11 mouse cellular contexts compared by ENCODE assay signal in the genomic region with DNA sequence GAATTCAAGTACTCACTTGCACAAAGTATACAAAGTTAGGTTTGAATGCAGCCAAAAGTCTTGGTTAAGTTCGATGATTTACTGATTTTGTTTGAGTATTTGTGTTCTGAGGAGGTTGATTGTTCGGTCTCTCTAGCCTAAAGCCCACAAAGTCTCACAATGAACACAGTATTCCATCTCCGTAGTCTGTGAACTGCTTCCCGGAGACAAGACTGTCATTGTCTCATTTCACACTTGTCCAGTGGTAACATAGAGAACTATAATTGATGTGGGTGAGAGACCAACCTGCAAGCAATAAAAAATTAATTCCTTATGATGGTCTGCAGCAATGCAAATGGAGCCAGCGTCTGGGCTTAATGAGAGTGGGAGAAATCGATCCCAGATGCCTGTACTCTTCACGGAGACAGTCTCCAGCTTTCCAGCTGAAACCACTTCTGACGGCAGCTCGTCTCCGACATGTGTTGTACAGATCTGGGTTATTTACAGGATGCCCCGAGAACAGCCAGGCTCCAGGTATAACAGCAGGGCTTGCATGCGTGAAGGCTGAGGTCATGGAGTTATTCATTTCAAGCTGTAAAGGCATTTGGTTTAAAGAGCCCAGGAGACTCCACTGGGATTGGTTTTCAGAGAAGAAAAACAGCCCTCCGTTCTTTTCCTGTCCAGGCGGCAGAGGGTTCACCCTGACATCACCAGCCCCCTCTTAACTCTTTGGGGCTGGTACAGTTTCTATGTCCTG.
DNase-seq lines count a peak whose midpoint lies in the region; ATAC-seq and TF ChIP-seq lines count a peak whose summit lies in the region.
"Had no signal": no experiment of that assay in that cellular context is flagged by ENCODE, and none has a peak within 500 bp of the region (broad histone marks: within the 10 kb centered on the region; RNA-seq: fewer than 3 reads in every experiment).

No protein-coding gene starts in this region.

- TF ChIP-seq POLR2A in lung, adult 2 months (IDR thresholded peaks at IDR 0.05; ENCODE audit: borderline replicate concordance, extremely low read depth, low read depth, low read length): no peak

- no peaks in the 10 kb centered on the region for H3K36me3 ChIP-seq in lung, embryonic 14.5 days (ENCODE audit: insufficient read depth)
- no peaks in the 10 kb centered on the region for H3K36me3 ChIP-seq in embryonic facial prominence, embryonic 15.5 days
- H3K36me3 ChIP-seq in hindbrain, embryonic 16.5 days (ENCODE audit: control insufficient read depth, insufficient read depth, low read length): no peaks in the 10 kb centered on the region
- no peaks in the 10 kb centered on the region for H3K36me3 ChIP-seq in neural tube, embryonic 15.5 days

- peak; percentile 74 for ATAC-seq in lung, embryonic 14.5 days (ENCODE audit: insufficient read depth)
- ATAC-seq in embryonic facial prominence, embryonic 15.5 days (ENCODE audit: insufficient number of reproducible peaks, low FRiP score, low TSS enrichment, low read depth): peak; percentile 92
- 0 out of 2 replicates have a peak, but pooled peaks have one; percentile 48 for ATAC-seq in hindbrain, embryonic 16.5 days
- no peak for ATAC-seq in neural tube, embryonic 15.5 days (ENCODE audit: low FRiP score)

- no peak overlapping the region for H3K27ac ChIP-seq in lung, embryonic 14.5 days (ENCODE audit: low read depth)
- H3K27ac ChIP-seq in embryonic facial prominence, embryonic 15.5 days (replicated peaks): peak overlapping the region; percentile 84
- no peak overlapping the region for H3K27ac ChIP-seq in hindbrain, embryonic 16.5 days (ENCODE audit: low read depth, low read length)
- 0 out of 2 replicates have a peak overlapping the region, but pooled peaks have one; percentile 9 for H3K27ac ChIP-seq in neural tube, embryonic 15.5 days (replicated peaks)
- H3K27ac ChIP-seq in layer of hippocampus, adult 2 months: no peak overlapping the region

- H3K4me3 ChIP-seq in lung, embryonic 14.5 days (ENCODE audit: low read depth, low read length): no peak overlapping the region
- no peak overlapping the region for H3K4me3 ChIP-seq in lung, adult 2 months (replicated peaks; ENCODE audit: extremely low read depth, low read depth, low read length)
- 0 out of 2 replicates have a peak overlapping the region, but pooled peaks have one; percentile 10 for H3K4me3 ChIP-seq in embryonic facial prominence, embryonic 15.5 days (replicated peaks)
- H3K4me3 ChIP-seq in hindbrain, embryonic 16.5 days (ENCODE audit: low read length): no peak overlapping the region
- H3K4me3 ChIP-seq in neural tube, embryonic 15.5 days (replicated peaks): peak overlapping the region; percentile 12; the same call in 1 of the 2 replicates
- no peak overlapping the region for H3K4me3 ChIP-seq in layer of hippocampus, adult 2 months

- H3K27me3 ChIP-seq in lung, embryonic 14.5 days (ENCODE audit: insufficient read depth, low read length): no peaks in the 10 kb centered on the region
- no peaks in the 10 kb centered on the region for H3K27me3 ChIP-seq in embryonic facial prominence, embryonic 15.5 days
- H3K27me3 ChIP-seq in hindbrain, embryonic 16.5 days (replicated peaks; ENCODE audit: control insufficient read depth, insufficient read depth, low read length): no peaks in the 10 kb centered on the region
- H3K27me3 ChIP-seq in neural tube, embryonic 15.5 days (replicated peaks): no peaks in the 10 kb centered on the region

- TF ChIP-seq CTCF in lung, embryonic 14.5 days (IDR thresholded peaks at IDR 0.05; ENCODE audit: low read depth): no peak
- TF ChIP-seq CTCF in lung, adult 2 months (IDR thresholded peaks at IDR 0.05; ENCODE audit: insufficient read depth, low read length): no peak
- no peak for TF ChIP-seq CTCF in layer of hippocampus, adult 2 months (conservative IDR thresholded peaks at IDR 0.05)

- WGBS in lung, embryonic 14.5 days: 17% methylated on average over 14 of the region's 14 CpGs
- 36% methylated on average over 14 of the region's 14 CpGs for WGBS in lung, adult 2 months
- WGBS in embryonic facial prominence, embryonic 15.5 days: 20% methylated on average over 14 of the region's 14 CpGs
- WGBS in hindbrain, embryonic 16.5 days: 49% methylated on average over 14 of the region's 14 CpGs
- 30% methylated on average over 14 of the region's 14 CpGs for WGBS in neural tube, embryonic 15.5 days

- no peak overlapping the region for H3K9ac ChIP-seq in lung, embryonic 14.5 days
- H3K9ac ChIP-seq in embryonic facial prominence, embryonic 15.5 days: no peak overlapping the region
- H3K9ac ChIP-seq in hindbrain, embryonic 16.5 days (ENCODE audit: low read depth, low read length): no peak overlapping the region
- no peak overlapping the region for H3K9ac ChIP-seq in neural tube, embryonic 15.5 days (replicated peaks)

- peak overlapping the region; percentile 38; the same call in 1 of the 2 replicates for H3K4me2 ChIP-seq in lung, embryonic 14.5 days
- peak overlapping the region; percentile 40 for H3K4me2 ChIP-seq in embryonic facial prominence, embryonic 15.5 days (replicated peaks)
- peak overlapping the region; percentile 1 for H3K4me2 ChIP-seq in hindbrain, embryonic 16.5 days (ENCODE audit: low read length)
- H3K4me2 ChIP-seq in neural tube, embryonic 15.5 days: peak overlapping the region; percentile 45

- H3K4me1 ChIP-seq in lung, embryonic 14.5 days (ENCODE audit: insufficient read depth): no peaks in the 10 kb centered on the region
- H3K4me1 ChIP-seq in lung, adult 2 months (ENCODE audit: control insufficient read depth, insufficient read depth, low read length): no peaks in the 10 kb centered on the region; the same call in 1 of the 2 replicates
- H3K4me1 ChIP-seq in embryonic facial prominence, embryonic 15.5 days: peaks cover 35% of the 10 kb centered on the region
- peaks cover 8% of the 10 kb centered on the region for H3K4me1 ChIP-seq in hindbrain, embryonic 16.5 days (ENCODE audit: control insufficient read depth, insufficient read depth, low read depth, low read length)
- peaks cover 15% of the 10 kb centered on the region for H3K4me1 ChIP-seq in neural tube, embryonic 15.5 days

- peak; percentile 57 for DNase-seq in lung, embryonic 14.5 days
- no peak for DNase-seq in lung, adult 2 months
- DNase-seq in adrenal gland, postnatal 4 days (ENCODE audit: low spot score in 2 of 2): no peak
- no peak for DNase-seq in layer of hippocampus, adult 2 months (ENCODE audit: low spot score in 2 of 2)
- DNase-seq in layer of hippocampus, adult 11-12 months (ENCODE audit: low spot score): no peak
- DNase-seq: adrenal gland, postnatal 14 days; kidney, adult 18-20 months; lung, postnatal 14 days had no signal

- no peaks in the 10 kb centered on the region for H3K9me3 ChIP-seq in lung, embryonic 14.5 days (ENCODE audit: low read depth, low read length)
- H3K9me3 ChIP-seq in embryonic facial prominence, embryonic 15.5 days (replicated peaks): no peaks in the 10 kb centered on the region
- no peaks in the 10 kb centered on the region for H3K9me3 ChIP-seq in hindbrain, embryonic 16.5 days (ENCODE audit: control insufficient read depth, low read length)
- no peaks in the 10 kb centered on the region for H3K9me3 ChIP-seq in neural tube, embryonic 15.5 days (replicated peaks)

Comparison
In these comparisons a context has a peak if more than half of its experiments do, and no peak if none do; other contexts are left out.
1. H3K27ac ChIP-seq: peak in embryonic facial prominence, embryonic 15.5 days (single experiment) and neural tube, embryonic 15.5 days (single experiment); none in lung, embryonic 14.5 days (single experiment), hindbrain, embryonic 16.5 days (single experiment) and layer of hippocampus, adult 2 months (single experiment).
2. H3K4me3 ChIP-seq: peak in embryonic facial prominence, embryonic 15.5 days (single experiment) and neural tube, embryonic 15.5 days (single experiment); none in lung, embryonic 14.5 days (single experiment), lung, adult 2 months (single experiment), hindbrain, embryonic 16.5 days (single experiment) and layer of hippocampus, adult 2 months (single experiment).
3. Peak in every context shown above with its lines, with median percentiles within 50 percentile points of each other: H3K4me2 ChIP-seq.